Mouse (Mus musculus): ENCODE results near the gene Traf3ip1.

The Traf3ip1 gene

GRCm38 (mm10) chr1:91537786-91538569 is 43.5 kb downstream of the Traf3ip1 start:
- no peak for DNase-seq

- DNase-seq, result no peak
Observed at GRCm38 (mm10) chr1:91538570-91538929, 44.1 kb downstream of the Traf3ip1 start.

GRCm38 (mm10) chr1:91539246-91539645 is 44.8 kb downstream of the Traf3ip1 start:
- DNase-seq, result no peak

DNA sequence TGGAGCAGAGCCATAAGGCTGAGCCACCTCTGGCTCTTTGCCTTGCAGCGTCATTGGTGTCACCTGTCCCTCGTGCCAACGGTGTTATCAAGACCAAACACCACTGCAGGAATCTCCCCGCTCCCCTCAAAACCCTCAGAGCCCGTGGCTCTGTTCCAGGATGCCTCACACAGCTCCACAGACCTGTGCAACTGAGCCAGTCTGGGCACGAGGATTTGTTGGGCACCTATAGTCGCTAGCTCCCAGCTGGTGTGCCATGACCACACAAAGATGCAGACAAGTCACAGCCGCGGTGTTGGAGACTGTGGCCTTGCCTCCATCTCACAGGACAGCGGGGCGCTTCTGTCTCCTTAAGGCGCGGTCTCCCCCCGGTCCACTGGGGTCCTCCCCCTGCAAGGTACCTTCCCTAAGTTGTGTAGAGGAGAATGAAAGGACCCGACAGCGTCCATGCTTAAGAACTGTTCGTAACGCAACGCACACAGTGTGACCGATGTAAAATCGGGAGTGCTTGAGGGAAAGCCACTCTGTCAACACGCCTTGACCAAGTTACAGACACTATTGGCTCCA is 45.3 kb downstream of the Traf3ip1 start:
- peak in 1 of 2 experiments; percentile 16 for DNase-seq

DNA sequence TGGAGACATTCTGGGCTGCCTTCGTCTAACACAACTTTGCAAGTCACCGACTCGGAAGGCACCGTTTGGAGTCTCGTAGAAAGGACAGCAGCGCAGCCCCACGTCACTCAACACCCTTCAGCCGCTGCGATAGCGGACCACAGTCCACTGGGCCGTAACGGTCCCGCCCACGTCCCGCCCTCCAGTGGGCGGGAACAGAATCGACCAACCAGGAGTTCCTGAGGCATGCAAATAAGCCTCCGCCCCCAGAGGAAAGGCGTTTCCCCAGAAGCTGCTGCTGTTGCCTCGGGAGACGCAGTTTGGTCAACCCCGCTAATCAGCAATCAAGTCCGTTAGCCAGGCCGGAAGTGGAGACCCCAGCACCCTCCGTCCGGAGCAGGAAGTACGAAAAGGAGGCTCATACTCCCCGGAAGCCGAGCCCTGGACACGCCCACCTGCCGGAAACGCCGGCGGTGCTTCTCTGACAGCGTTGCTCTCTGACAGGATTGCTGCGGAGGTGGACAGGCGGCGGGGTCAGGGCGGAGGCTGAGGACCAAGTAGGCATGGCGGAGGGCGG is 45.9 kb downstream of the Traf3ip1 start, which contains the start of gene Asb1:
Gene Asb1, plus strand, starts transcription at position 274 of the 556 bp plus-strand sequence.
- DNase-seq, result peak; percentile 78 to 85

GRCm38 (mm10) chr1:91541042-91541592 is 46.7 kb downstream of the Traf3ip1 start:
- DNase-seq, result peak in 1 of 2 experiments; percentile 17

DNA sequence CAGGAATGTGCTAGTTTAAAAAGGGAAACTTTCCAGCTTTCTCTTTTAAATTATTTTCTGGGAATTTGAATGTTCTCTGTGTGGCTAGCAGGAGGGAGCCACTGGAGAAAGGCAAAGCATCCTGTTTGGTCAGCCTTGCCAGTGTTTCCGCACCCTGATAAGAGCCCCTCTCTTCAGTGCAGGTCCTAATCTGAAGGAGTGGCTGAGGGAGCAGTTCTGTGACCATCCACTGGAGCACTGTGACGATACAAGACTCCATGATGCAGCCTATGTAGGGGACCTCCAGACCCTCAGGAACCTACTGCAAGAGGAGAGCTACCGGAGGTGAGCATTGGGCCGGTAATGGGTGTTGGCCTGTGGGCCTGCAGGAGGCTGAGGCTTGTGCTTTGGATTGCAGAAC is 49.5 kb downstream of the Traf3ip1 start:
- no peak for DNase-seq

GRCm38 (mm10) chr1:91545226-91545625 is 50.8 kb downstream of the Traf3ip1 start:
- DNase-seq, result no peak

DNA sequence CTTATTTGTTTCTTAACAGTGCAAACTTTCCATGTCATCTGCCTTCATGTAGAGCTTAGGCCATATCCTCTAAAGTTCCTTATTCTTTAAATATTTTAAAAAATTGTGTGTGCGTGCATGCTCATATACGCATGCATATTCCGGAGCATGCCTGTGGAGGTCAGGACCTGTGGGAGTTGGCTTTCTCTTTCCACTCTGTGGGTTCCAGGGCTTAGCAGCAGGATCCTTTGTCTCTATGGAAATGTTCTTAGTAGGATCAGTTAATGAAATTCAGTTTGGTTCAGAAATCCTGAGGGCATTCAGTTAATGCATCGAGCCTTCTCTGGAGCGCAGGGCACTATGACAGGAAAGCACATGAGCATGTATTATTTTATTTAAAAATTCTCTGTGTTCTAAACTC is 53.1 kb downstream of the Traf3ip1 start:
- no peak for DNase-seq

DNA sequence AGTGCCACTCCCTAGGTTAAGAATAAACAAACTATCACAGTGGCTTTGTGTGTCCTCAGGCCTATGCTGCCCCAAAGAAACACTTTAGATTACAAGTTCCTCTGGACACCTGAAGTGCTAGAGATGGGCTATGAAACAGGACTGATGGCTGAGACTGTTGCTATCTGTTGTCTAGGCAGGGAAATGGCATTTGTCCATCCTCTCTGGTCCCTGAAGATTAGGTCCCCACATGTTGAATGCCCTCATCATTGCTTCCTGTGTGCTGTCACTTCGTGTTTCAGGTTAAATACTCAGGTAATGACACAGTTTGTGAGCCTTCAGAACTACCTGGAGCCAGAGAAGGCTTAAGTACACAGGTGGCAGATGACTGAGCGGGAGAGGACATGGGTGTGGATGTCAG is 54.6 kb downstream of the Traf3ip1 start:
- DNase-seq, result no peak

DNA sequence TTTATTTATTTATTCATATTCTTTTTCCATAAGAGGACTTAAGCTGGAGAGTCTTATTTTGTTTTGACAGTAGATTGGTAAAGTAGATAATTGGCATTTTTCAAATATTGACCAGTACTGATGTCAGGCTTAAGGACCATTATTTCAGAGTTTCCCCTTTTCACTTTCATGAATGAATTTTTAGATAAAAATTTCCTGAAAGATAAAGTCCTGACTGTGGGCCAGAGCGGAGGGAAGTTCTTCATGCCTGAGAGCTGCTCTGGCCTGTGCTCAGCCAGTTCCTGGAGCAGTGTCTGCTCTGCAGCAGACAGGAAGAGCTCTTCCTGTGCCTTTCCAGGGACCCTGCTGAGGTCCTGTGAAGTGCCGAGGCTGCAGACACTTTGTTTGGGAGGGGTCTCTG is 62.7 kb downstream of the Traf3ip1 start:
- DNase-seq, result no peak

GRCm38 (mm10) chr1:91561226-91561625 is 66.8 kb downstream of the Traf3ip1 start:
- DNase-seq, result no peak

DNA sequence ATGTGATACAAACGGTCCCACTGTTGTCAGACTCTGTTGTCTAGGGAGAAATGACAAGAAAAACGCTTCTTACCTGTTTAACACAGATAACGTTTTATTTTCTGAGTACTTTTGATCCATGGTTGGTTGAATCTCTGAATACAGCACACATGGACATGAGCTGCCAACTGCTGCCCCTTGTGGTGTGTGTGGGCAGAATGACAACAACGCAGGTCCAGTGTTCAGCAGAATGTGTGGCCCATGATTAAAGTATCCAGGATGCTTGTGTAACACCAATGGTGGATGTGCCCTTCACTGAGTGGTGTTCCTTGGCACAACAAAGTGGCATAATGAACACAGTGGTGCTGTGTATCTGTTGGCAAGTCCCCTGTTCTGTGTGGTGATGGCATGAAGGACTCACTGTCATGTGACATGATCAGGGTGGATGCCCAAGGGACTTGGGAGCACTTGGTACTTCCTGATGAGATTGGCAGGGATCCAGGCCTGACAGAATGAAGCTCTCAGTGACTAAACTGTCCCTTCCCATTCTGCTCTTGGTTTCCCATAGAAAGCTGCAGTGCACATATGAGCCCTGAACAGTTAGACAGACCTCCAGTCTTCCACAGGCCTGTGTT is 68.6 kb downstream of the Traf3ip1 start:
- DNase-seq, result no peak

DNA sequence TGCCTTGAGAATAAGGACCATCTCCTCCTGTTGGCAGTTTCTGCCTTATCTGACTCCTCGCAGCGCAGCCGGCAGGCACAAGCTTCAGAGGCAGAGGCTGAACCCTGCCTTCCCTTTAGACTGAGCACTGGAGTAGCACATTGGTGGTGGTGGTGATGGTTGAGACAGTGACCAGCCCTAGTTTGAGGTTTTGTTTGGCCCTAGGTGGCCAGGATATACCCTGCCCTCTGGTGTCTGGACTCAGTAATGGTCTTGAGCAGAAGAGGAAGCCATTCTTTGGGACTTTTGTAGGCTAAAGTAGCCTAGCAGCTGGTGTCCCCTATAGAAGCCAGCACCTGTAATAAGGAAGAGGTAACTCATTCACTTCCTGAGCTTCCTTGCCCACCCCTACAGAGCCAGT is 69.6 kb downstream of the Traf3ip1 start:
- DNase-seq, result no peak

GRCm38 (mm10) chr1:91564598-91564997 is 70.2 kb downstream of the Traf3ip1 start:
- no peak for DNase-seq

GRCm38 (mm10) chr1:91567269-91567668 is 72.8 kb downstream of the Traf3ip1 start:
- DNase-seq, result no peak

- no peak for DNase-seq
Observed at GRCm38 (mm10) chr1:91572458-91572857, 78.0 kb downstream of the Traf3ip1 start.

- DNase-seq, result peak; percentile 16 to 30
Observed at GRCm38 (mm10) chr1:91574208-91574607, 79.8 kb downstream of the Traf3ip1 start.

- no peak for DNase-seq
Observed at GRCm38 (mm10) chr1:91577883-91578517, 83.6 kb downstream of the Traf3ip1 start.

Measured in thymus, adult 18-20 months (tissue).